Mouse (Mus musculus) frontal cortex, postnatal 36 days (tissue): ENCODE data around the gene Nfib.
A peak's percentile ranks its signal among the peaks of the same experiment; 100 is the strongest.

Experiments
- DNase-seq, 2 experiments: peaks; one replicate each; pipeline ENCODE4 v3.0.0; 2022; ENCODE audit warnings: low spot score in 2 of 2

Gene Nfib

GRCm38 (mm10) chr4:82690267-82690666 is 15.3 kb downstream of the Nfib start:
- DNase-seq, result peak; percentile 7 to 26

- DNase-seq, result no peak
Observed at GRCm38 (mm10) chr4:82686037-82686436, 19.5 kb downstream of the Nfib start.

- DNase-seq, result peak; percentile 30 to 58
Observed at GRCm38 (mm10) chr4:82684088-82684715, 21.3 kb downstream of the Nfib start.

- DNase-seq, result no peak
Observed at GRCm38 (mm10) chr4:82683583-82683982, 22.0 kb downstream of the Nfib start.

GRCm38 (mm10) chr4:82676104-82676503 is 29.4 kb downstream of the Nfib start:
- DNase-seq, result no peak

- no peak for DNase-seq
Observed at GRCm38 (mm10) chr4:82667271-82667872, 38.2 kb downstream of the Nfib start.

GRCm38 (mm10) chr4:82664436-82664835 is 41.1 kb downstream of the Nfib start:
- no peak for DNase-seq

GRCm38 (mm10) chr4:82663749-82664381 is 41.7 kb downstream of the Nfib start:
- no peak for DNase-seq

GRCm38 (mm10) chr4:82662626-82663025 is 42.9 kb downstream of the Nfib start:
- no peak for DNase-seq

- DNase-seq, result no peak
Observed at GRCm38 (mm10) chr4:82662222-82662621, 43.3 kb downstream of the Nfib start.

- DNase-seq, result no peak
Observed at GRCm38 (mm10) chr4:82661215-82661614, 44.3 kb downstream of the Nfib start.

- no peak for DNase-seq
Observed at GRCm38 (mm10) chr4:82645679-82646078, 59.9 kb downstream of the Nfib start.

- DNase-seq, result no peak
Observed at GRCm38 (mm10) chr4:82644797-82645196, 60.8 kb downstream of the Nfib start.

- no peak for DNase-seq
Observed at GRCm38 (mm10) chr4:82643734-82644085, 61.8 kb downstream of the Nfib start.

GRCm38 (mm10) chr4:82643022-82643733 is 62.4 kb downstream of the Nfib start:
- peak; percentile 13 to 38 for DNase-seq

GRCm38 (mm10) chr4:82641066-82641680 is 64.4 kb downstream of the Nfib start:
- DNase-seq, result no peak

- no peak for DNase-seq
Observed at GRCm38 (mm10) chr4:82638251-82638650, 67.3 kb downstream of the Nfib start.

- no peak for DNase-seq
Observed at GRCm38 (mm10) chr4:82637633-82638032, 67.9 kb downstream of the Nfib start.

- no peak for DNase-seq
Observed at GRCm38 (mm10) chr4:82636658-82637057, 68.9 kb downstream of the Nfib start.

- DNase-seq, result no peak
Observed at GRCm38 (mm10) chr4:82635881-82636280, 69.7 kb downstream of the Nfib start.

GRCm38 (mm10) chr4:82635118-82635517 is 70.4 kb downstream of the Nfib start:
- DNase-seq, result no peak

GRCm38 (mm10) chr4:82634365-82634764 is 71.2 kb downstream of the Nfib start:
- no peak for DNase-seq
